8 mouse cellular contexts compared by ENCODE assay signal in genomic region chr5:122951913-122952641, GRCm38 (mm10). TPM values are rescaled to one million over a fixed set of nuclear protein-coding genes. Genes with fewer than 3 reads are reported as not detected.
DNase-seq lines count a peak whose midpoint lies in the region; ATAC-seq and TF ChIP-seq lines count a peak whose summit lies in the region.

No protein-coding gene starts in this region.

- peak overlapping the region; percentile 91 for H3K4me2 ChIP-seq in forebrain, embryonic 13.5 days
- H3K4me2 ChIP-seq in intestine, postnatal 0 days (replicated peaks; ENCODE audit: low read depth) = peak overlapping the region; percentile 86
- peak overlapping the region; percentile 73 for H3K4me2 ChIP-seq in lung, postnatal 0 days (replicated peaks; ENCODE audit: low read depth, low read length)

- peaks cover 42% of the 10 kb centered on the region for H3K4me1 ChIP-seq in forebrain, embryonic 13.5 days
- H3K4me1 ChIP-seq in intestine, postnatal 0 days (replicated peaks; ENCODE audit: control insufficient read depth, insufficient read depth, low read length) = peaks cover 7% of the 10 kb centered on the region; the same call in 1 of the 2 replicates
- peaks cover 8% of the 10 kb centered on the region for H3K4me1 ChIP-seq in lung, postnatal 0 days (ENCODE audit: insufficient read depth, low read depth, low read length)

- peaks cover 18% of the 10 kb centered on the region for H3K27me3 ChIP-seq in forebrain, embryonic 13.5 days
- H3K27me3 ChIP-seq in intestine, postnatal 0 days (replicated peaks; ENCODE audit: control insufficient read depth, insufficient read depth, low read length) = no peaks in the 10 kb centered on the region; the same call in 1 of the 2 replicates
- peaks cover 17% of the 10 kb centered on the region; the same call in 1 of the 2 replicates for H3K27me3 ChIP-seq in lung, postnatal 0 days (replicated peaks; ENCODE audit: insufficient read depth, low read length)

- H3K9me3 ChIP-seq in forebrain, embryonic 13.5 days (replicated peaks) = no peaks in the 10 kb centered on the region
- no peaks in the 10 kb centered on the region for H3K9me3 ChIP-seq in intestine, postnatal 0 days (ENCODE audit: control insufficient read depth)
- H3K9me3 ChIP-seq in lung, postnatal 0 days (ENCODE audit: low read length) = no peaks in the 10 kb centered on the region

- WGBS in forebrain, embryonic 13.5 days = under 1% methylated on average over 56 of the region's 59 CpGs
- 5% methylated on average over 55 of the region's 59 CpGs for whole genome bisulfite sequencing in intestine, postnatal 0 days
- under 1% methylated on average over 38 of the region's 59 CpGs for WGBS in lung, postnatal 0 days

- intact Hi-C loops in left cerebral cortex, postnatal 25 days (cut with DNase I) = no loop called here

- H3K36me3 ChIP-seq in forebrain, embryonic 13.5 days (ENCODE audit: poor library complexity, severe bottlenecking) = peaks cover 15% of the 10 kb centered on the region
- H3K36me3 ChIP-seq in intestine, postnatal 0 days (ENCODE audit: control insufficient read depth, insufficient read depth) = 0 out of 2 replicates have a peak, but pooled peaks cover 4% of the 10 kb centered on the region
- H3K36me3 ChIP-seq in lung, postnatal 0 days (ENCODE audit: insufficient read depth, low read length) = no peaks in the 10 kb centered on the region

- peak overlapping the region; percentile 57; the same call in 1 of the 2 replicates for H3K27ac ChIP-seq in forebrain, embryonic 13.5 days
- no peak overlapping the region for H3K27ac ChIP-seq in intestine, postnatal 0 days (ENCODE audit: low read depth, low read length)
- no peak overlapping the region for H3K27ac ChIP-seq in lung, postnatal 0 days (ENCODE audit: low read length)

- H3K4me3 ChIP-seq in forebrain, embryonic 13.5 days = peak overlapping the region; percentile 39
- peak overlapping the region; percentile 43 for H3K4me3 ChIP-seq in intestine, postnatal 0 days (ENCODE audit: low read depth, low read length)
- H3K4me3 ChIP-seq in lung, postnatal 0 days (ENCODE audit: low read depth, low read length) = peak overlapping the region; percentile 35

- peak; percentile 57 for ATAC-seq in forebrain, embryonic 13.5 days
- ATAC-seq in intestine, postnatal 0 days = peak; percentile 28
- peak; percentile 47 for ATAC-seq in lung, postnatal 0 days

- H3K9ac ChIP-seq in forebrain, embryonic 13.5 days = peak overlapping the region; percentile 66
- peak overlapping the region; percentile 34; the same call in 1 of the 2 replicates for H3K9ac ChIP-seq in intestine, postnatal 0 days (ENCODE audit: low read depth, low read length)
- no peak overlapping the region for H3K9ac ChIP-seq in lung, postnatal 0 days (replicated peaks; ENCODE audit: low read depth)

- TF ChIP-seq EP300 in lung, postnatal 0 days (IDR thresholded peaks at IDR 0.05) = no peak

- peak; percentile 16; the same call in 1 of the 2 replicates for TF ChIP-seq CTCF in intestine, postnatal 0 days (IDR thresholded peaks at IDR 0.05; ENCODE audit: low read depth)
- peak; percentile 23; the same call in 1 of the 2 replicates for TF ChIP-seq CTCF in lung, postnatal 0 days (IDR thresholded peaks at IDR 0.05)

- DNase-seq in left cerebral cortex, postnatal 25 days (ENCODE audit: low spot score in 2 of 2) = peak; percentile 16 to 19
- DNase-seq in left cerebral cortex, adult 8-10 months (ENCODE audit: low spot score in 2 of 2) = no peak
- DNase-seq in brain, adult 2 months (ENCODE audit: low read depth, low spot score) = peak; percentile 31
- DNase-seq in lung, postnatal 0 days (ENCODE audit: low spot score) = peak; percentile 18
- peak; percentile 21 to 27 for DNase-seq in right cerebral cortex, adult 2 months (ENCODE audit: low spot score in 2 of 2)
- DNase-seq in frontal cortex, postnatal 25 days (ENCODE audit: low spot score in 2 of 2) = no peak

RNA-seq across cellular contexts. Expression of gene Kdm2b, which starts 37.5 kb away (rescaled TPM):
- 10 to 100 TPM; 26.2 to 26.5 TPM for total RNA-seq in left cerebral cortex, postnatal 25 days (2021)
- 10 to 100 TPM; 22.9 to 27.1 (median 24.6) TPM for total RNA-seq in left cerebral cortex, adult 8-10 months (2022)
- 107 and 108 TPM in 2 replicates for polyA plus RNA-seq in forebrain, embryonic 13.5 days (2015; fragmentation: Nextera tagmentation; extraction: Ambion mirVana)
- polyA plus RNA-seq in intestine, postnatal 0 days (2015; fragmentation: Nextera tagmentation; extraction: Ambion mirVana) = 7.6 and 8.6 TPM in 2 replicates
- 12.2 and 13.7 TPM in 2 replicates for polyA plus RNA-seq in lung, postnatal 0 days (2015; fragmentation: Nextera tagmentation; extraction: Ambion mirVana)

Comparison
In these comparisons a context has a peak if more than half of its experiments do, and no peak if none do; other contexts are left out.
1. DNase-seq: peak in left cerebral cortex, postnatal 25 days (2 of 2), brain, adult 2 months (single experiment), lung, postnatal 0 days (single experiment) and right cerebral cortex, adult 2 months (2 of 2); none in left cerebral cortex, adult 8-10 months (0 of 2) and frontal cortex, postnatal 25 days (0 of 2).
2. Peak in every context shown above with its lines, with median percentiles within 50 percentile points of each other: ATAC-seq, H3K4me2 ChIP-seq and H3K4me3 ChIP-seq.